Mouse (Mus musculus) olfactory bulb, adult 2 months (tissue): ENCODE measurements around the gene Bmp8b.

Experiments
- CTCF ChIP-seq: fragments of 200-500 bp; IDR thresholded peaks from 2 replicates; pipeline ENCODE4 v1.5.1; 2012; ENCODE audit warnings: low read depth, mild to moderate bottlenecking, low read length, moderate library complexity; ENCODE audit not compliant: insufficient read depth
- POLR2A ChIP-seq: fragments of 200-500 bp; IDR thresholded peaks from 2 replicates; pipeline ENCODE4 v1.6.1; 2012; ENCODE audit warnings: mild to moderate bottlenecking, low read depth, low read length, moderate library complexity; ENCODE audit not compliant: insufficient read depth

GRCm38 (mm10) chr4:123126626-123127025, 21.7 kb downstream of the Bmp8b start:
- TF ChIP-seq POLR2A (no peak), CTCF (no peak)
